Mouse (Mus musculus) embryo, embryonic 9.5 days (tissue): ENCODE measurements around the gene Traf5.

ENCODE experiments used
- DNase-seq: peaks from one replicate; pipeline ENCODE4 v3.0.0-alpha.2; 2017; ENCODE audit errors: extremely low spot score

Traf5 gene

GRCm38 (mm10) chr1:192062682-192063081 lies 29.7 kb downstream of the Traf5 start:
- DNase-seq, result no peak

- no peak for DNase-seq
Observed at GRCm38 (mm10) chr1:192061666-192062306, 30.6 kb downstream of the Traf5 start.

- DNase-seq, result no peak
Observed at GRCm38 (mm10) chr1:192058911-192059310, 33.4 kb downstream of the Traf5 start.

GRCm38 (mm10) chr1:192053726-192054125 lies 38.6 kb downstream of the Traf5 start:
- DNase-seq, result no peak

- DNase-seq, result no peak
Observed at GRCm38 (mm10) chr1:192052986-192053385, 39.4 kb downstream of the Traf5 start.

- DNase-seq, result no peak
Observed at GRCm38 (mm10) chr1:192052461-192052860, 39.9 kb downstream of the Traf5 start.

- DNase-seq, result no peak
Observed at GRCm38 (mm10) chr1:191999022-191999421, 93.3 kb downstream of the Traf5 start.

- DNase-seq, result no peak
Observed at GRCm38 (mm10) chr1:191996621-191997185, 95.7 kb downstream of the Traf5 start.

- DNase-seq, result no peak
Observed at GRCm38 (mm10) chr1:191995916-191996315, 96.4 kb downstream of the Traf5 start.

GRCm38 (mm10) chr1:191995488-191995887 lies 96.9 kb downstream of the Traf5 start:
- DNase-seq, result peak; percentile 53

GRCm38 (mm10) chr1:191994476-191994875 lies 97.9 kb downstream of the Traf5 start:
- no peak for DNase-seq

- no peak for DNase-seq
Observed at GRCm38 (mm10) chr1:191992040-191992780, 100.1 kb downstream of the Traf5 start.

- DNase-seq, result peak; percentile 93
Observed at GRCm38 (mm10) chr1:191989994-191990393, 102.4 kb downstream of the Traf5 start.

GRCm38 (mm10) chr1:191989060-191989459 lies 103.3 kb downstream of the Traf5 start:
- DNase-seq, result no peak

GRCm38 (mm10) chr1:191988646-191989045 lies 103.7 kb downstream of the Traf5 start:
- DNase-seq, result no peak

GRCm38 (mm10) chr1:191987481-191987769 lies 104.9 kb downstream of the Traf5 start:
- DNase-seq, result no peak

- DNase-seq, result no peak
Observed at GRCm38 (mm10) chr1:191986674-191987480, 105.5 kb downstream of the Traf5 start.

GRCm38 (mm10) chr1:191981426-191982102 lies 110.8 kb downstream of the Traf5 start:
- DNase-seq, result no peak

GRCm38 (mm10) chr1:191977187-191977586 lies 115.2 kb downstream of the Traf5 start, which contains the start of gene Rd3:
Gene Rd3, plus strand, starts transcription at chr1:191977370.
- no peak for DNase-seq

GRCm38 (mm10) chr1:191974509-191975405 lies 117.6 kb downstream of the Traf5 start:
- no peak for DNase-seq

GRCm38 (mm10) chr1:191969939-191970338 lies 122.4 kb downstream of the Traf5 start:
- no peak for DNase-seq
